ENCODE assay signal across 26 mouse cellular contexts in the genomic region with DNA sequence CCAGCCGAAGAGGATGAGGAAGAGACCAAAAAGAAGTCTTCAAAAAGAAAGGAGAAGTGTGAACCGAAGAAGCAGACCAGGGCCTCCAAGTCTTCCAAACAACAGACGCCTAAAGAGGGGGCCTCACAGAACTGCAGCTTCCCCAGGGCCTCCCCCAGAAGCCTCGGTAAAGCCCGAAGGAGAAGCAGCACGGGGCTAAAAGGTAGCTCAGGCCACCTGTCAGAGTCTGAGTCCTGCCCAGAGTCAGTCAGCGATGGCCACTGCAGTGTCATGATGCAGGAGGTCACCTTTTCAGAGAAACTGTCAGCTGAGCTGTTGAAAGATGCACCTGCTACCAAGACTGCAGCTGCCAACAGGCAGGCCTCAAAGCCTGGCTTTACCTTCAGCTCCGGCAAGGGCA. TPM values are rescaled to one million over a fixed set of nuclear protein-coding genes. Genes with fewer than 3 reads are reported as not detected.
DNase-seq lines count a peak whose midpoint lies in the region; ATAC-seq and TF ChIP-seq lines count a peak whose summit lies in the region.
"Had no signal": no experiment of that assay in that cellular context is flagged by ENCODE, and none has a peak within 500 bp of the region (broad histone marks: within the 10 kb centered on the region; RNA-seq: fewer than 3 reads in every experiment).

No protein-coding gene starts in this region.

- WGBS in midbrain, embryonic 11.5 days, result 90% methylated on average over 8 of the region's 8 CpGs
- 88% methylated on average over 8 of the region's 8 CpGs for WGBS in midbrain, postnatal 0 days

- peak; percentile 70 for TF ChIP-seq EP300 in CH12.LX (IDR thresholded peaks at IDR 0.05; ENCODE audit: low read length)

- H3K4me3 ChIP-seq in midbrain, embryonic 11.5 days (ENCODE audit: low read depth, low read length), result no peak overlapping the region
- no peak overlapping the region for H3K4me3 ChIP-seq in midbrain, postnatal 0 days (ENCODE audit: low read depth, low read length)
- peak overlapping the region in 1 of 3 experiments; percentile 7 for H3K4me3 ChIP-seq in CH12.LX (replicated peaks in 1 of 3; ENCODE audit: low read depth in 2 of 3, low read length in 2 of 3, poor library complexity in 1 of 3)

- H3K27me3 ChIP-seq in midbrain, embryonic 11.5 days (ENCODE audit: control insufficient read depth, insufficient read depth, low read length), result no peaks in the 10 kb centered on the region
- no peaks in the 10 kb centered on the region for H3K27me3 ChIP-seq in midbrain, postnatal 0 days (ENCODE audit: insufficient read depth, low read length)
- H3K27me3 ChIP-seq in CH12.LX (replicated peaks), result no peaks in the 10 kb centered on the region
- H3K27me3 ChIP-seq: Patski had no signal

- dilution Hi-C loops in CH12.LX (cut with MboI; ENCODE audit: extremely low pct_ligation_motif_present, extremely low pct_unique_long_range_greater_than_20kb, low sequenced_read_pairs), result no loop called here

- no peak overlapping the region for H3K4me2 ChIP-seq in midbrain, embryonic 11.5 days
- no peak overlapping the region for H3K4me2 ChIP-seq in midbrain, postnatal 0 days (ENCODE audit: low read depth, low read length, poor library complexity, severe bottlenecking)
- H3K4me2 ChIP-seq in CH12.LX (ENCODE audit: insufficient read depth, low read depth, poor library complexity, severe bottlenecking), result peak overlapping the region; percentile 70

- TF ChIP-seq POLR2A in CH12.LX (IDR thresholded peaks at IDR 0.05; ENCODE audit: low read depth, low read length), result no peak

- TF ChIP-seq RAD21 in CH12.LX (IDR thresholded peaks at IDR 0.05; ENCODE audit: low read depth, low read length), result no peak

- H3K9me3 ChIP-seq in midbrain, embryonic 11.5 days (ENCODE audit: control insufficient read depth, low read length), result no peaks in the 10 kb centered on the region
- H3K9me3 ChIP-seq in midbrain, postnatal 0 days (ENCODE audit: low read length), result no peaks in the 10 kb centered on the region
- H3K9me3 ChIP-seq in CH12.LX (replicated peaks; ENCODE audit: low read length), result no peaks in the 10 kb centered on the region
- H3K9me3 ChIP-seq: G1E had no signal

- H3K79me2 ChIP-seq in CH12.LX (replicated peaks; ENCODE audit: control insufficient read depth, extremely low read depth, insufficient read depth, poor library complexity, severe bottlenecking), result peaks cover 2% of the 10 kb centered on the region; the same call in 1 of the 2 replicates

- no peak for TF ChIP-seq CTCF in midbrain, postnatal 0 days (IDR thresholded peaks at IDR 0.05)
- no peak for TF ChIP-seq CTCF in CH12.LX (conservative IDR thresholded peaks at IDR 0.05 in 1 of 2, IDR thresholded peaks at IDR 0.05 in 1 of 2; ENCODE audit: low read depth in 2 of 2, low read length in 2 of 2)

- in situ Hi-C loops in CH12.LX (cut with MboI; ENCODE audit: low pct_ligation_motif_present, low pct_unique_long_range_greater_than_20kb, low sequenced_read_pairs), result loop anchor here (10.0 kb wide), 1 partner anchor 53 kb away; no protein-coding TSS in a partner anchor

- no peak overlapping the region for H3K9ac ChIP-seq in midbrain, embryonic 11.5 days (ENCODE audit: low read length)
- no peak overlapping the region for H3K9ac ChIP-seq in midbrain, postnatal 0 days (replicated peaks; ENCODE audit: low read length, poor library complexity, severe bottlenecking)
- H3K9ac ChIP-seq in CH12.LX (ENCODE audit: insufficient read depth, low read depth), result peak overlapping the region; percentile 20

- H3K27ac ChIP-seq in midbrain, embryonic 11.5 days (ENCODE audit: low read depth, low read length), result no peak overlapping the region
- no peak overlapping the region for H3K27ac ChIP-seq in midbrain, postnatal 0 days (ENCODE audit: low read depth, low read length)
- peak overlapping the region; percentile 65 for H3K27ac ChIP-seq in CH12.LX (ENCODE audit: insufficient read depth, low read depth)

- no peak for ATAC-seq in midbrain, embryonic 11.5 days (ENCODE audit: low FRiP score)
- ATAC-seq in midbrain, postnatal 0 days (ENCODE audit: low FRiP score), result no peak
- ATAC-seq: activated CD4-positive, CD25-positive, alpha-beta regulatory T cell, adult 4 months; CD4-positive, CD25-positive, alpha-beta regulatory T cell, adult 4 months; Patski had no signal

- H3K4me1 ChIP-seq in midbrain, embryonic 11.5 days (ENCODE audit: control insufficient read depth, insufficient read depth, low read length), result no peaks in the 10 kb centered on the region
- H3K4me1 ChIP-seq in midbrain, postnatal 0 days (ENCODE audit: insufficient read depth, low read length), result no peaks in the 10 kb centered on the region
- H3K4me1 ChIP-seq in CH12.LX (ENCODE audit: control insufficient read depth in 1 of 2, insufficient read depth in 2 of 2), result peaks cover 8 to 51% of the 10 kb centered on the region in 2 experiments

- peak; percentile 10 for DNase-seq in midbrain, embryonic 11.5 days (ENCODE audit: low spot score, missing footprints)
- DNase-seq in midbrain, postnatal 0 days (ENCODE audit: low spot score), result no peak
- DNase-seq in A20 (ENCODE audit: low read depth, low spot score), result peak; percentile 73
- peak; percentile 57 for DNase-seq in CH12.LX (ENCODE audit: extremely low read depth)
- DNase-seq in cerebellum, postnatal 14 days, result no peak
- DNase-seq in right cerebral cortex, postnatal 36 days (ENCODE audit: low spot score in 2 of 2), result no peak
- DNase-seq: adrenal gland, adult 2 months; adrenal gland, adult 8-10 months; adrenal gland, postnatal 10 days; adrenal gland, postnatal 14 days; adrenal gland, postnatal 25 days; adrenal gland, postnatal 36 days; B cell, adult 2 months; cerebellum, adult 11 months; cerebellum, adult 11-12 months; cerebellum, adult 18-20 months; cerebellum, adult 2 months; cerebellum, adult 8-10 months had no signal

- H3K36me3 ChIP-seq in midbrain, embryonic 11.5 days (ENCODE audit: control insufficient read depth, insufficient read depth, low read length), result peaks cover 9% of the 10 kb centered on the region; the same call in 1 of the 2 replicates
- H3K36me3 ChIP-seq in midbrain, postnatal 0 days (ENCODE audit: insufficient read depth, low read length), result peaks cover 25% of the 10 kb centered on the region
- peaks cover 17 to 59% of the 10 kb centered on the region in 2 experiments for H3K36me3 ChIP-seq in CH12.LX (replicated peaks in 1 of 2; ENCODE audit: control insufficient read depth in 1 of 2, insufficient read depth in 1 of 2, low read length in 1 of 2)

TF ChIP-seq in CH12.LX, 34 proteins besides CTCF, POLR2A, EP300 and RAD21 (continues in another document):
- TF ChIP-seq JUND (conservative IDR thresholded peaks at IDR 0.05; ENCODE audit: low read depth, low read length) (no peak), GABPA (IDR thresholded peaks at IDR 0.05; ENCODE audit: insufficient replicate concordance, low read depth, low read length) (no peak), KAT2A (IDR thresholded peaks at IDR 0.05; ENCODE audit: insufficient replicate concordance, low read length) (no peak), ZMIZ1 (IDR thresholded peaks at IDR 0.05; ENCODE audit: low read depth, low read length) (no peak), ZC3H11A (IDR thresholded peaks at IDR 0.05; ENCODE audit: low read depth, low read length) (no peak), MXI1 (IDR thresholded peaks at IDR 0.05; ENCODE audit: low read depth, low read length) (peak; percentile 57; the same call in 1 of the 2 replicates), RCOR1 (conservative IDR thresholded peaks at IDR 0.05; ENCODE audit: low read depth, low read length) (peak; percentile 87; the same call in 1 of the 2 replicates), TCF12 (IDR thresholded peaks at IDR 0.05; ENCODE audit: low read depth, low read length) (peak; percentile 79), CHD2 (IDR thresholded peaks at IDR 0.05; ENCODE audit: low read length) (0 out of 2 replicates have a peak, but pooled peaks have one; percentile 26), SIN3A (IDR thresholded peaks at IDR 0.05; ENCODE audit: low read length) (peak; percentile 58), E2F4 (IDR thresholded peaks at IDR 0.05; ENCODE audit: insufficient replicate concordance, low read depth, low read length) (no peak), POLR2AphosphoS2 (IDR thresholded peaks at IDR 0.05; ENCODE audit: low read depth, low read length) (no peak), ELF1 (IDR thresholded peaks at IDR 0.05; ENCODE audit: low read depth, low read length) (no peak; the same call in 1 of the 2 replicates), UBTF (IDR thresholded peaks at IDR 0.05; ENCODE audit: low read depth, low read length) (peak; percentile 93), IRF4 (IDR thresholded peaks at IDR 0.05; ENCODE audit: low read depth, low read length) (peak; percentile 75)

RNA-seq across cellular contexts. Expression of gene Coil, which starts 11.3 kb away (rescaled TPM):
- polyA plus RNA-seq in midbrain, embryonic 11.5 days (2014; fragmentation: Nextera tagmentation; extraction: Ambion mirVana), result 24.2 and 24.5 TPM in 2 replicates
- 35.1 and 44.2 TPM in 2 replicates for total RNA-seq in midbrain, postnatal 0 days (2014; rRNA removed)
- 26.9 and 28.8 TPM in 2 replicates for polyA plus RNA-seq in midbrain, postnatal 0 days (2015; fragmentation: Nextera tagmentation; extraction: Ambion mirVana)
- 28.5 and 33.0 TPM in 2 replicates for total RNA-seq in CH12.LX (2012; rRNA removed)
- 37.4 and 41.3 TPM in 2 replicates for total RNA-seq in CH12.LX (2014; rRNA removed)
- 35.2 and 35.4 TPM in 2 replicates for polyA plus RNA-seq in CH12.LX (2012; ENCODE audit: insufficient read length, low read depth)

RNA-seq across cellular contexts. Expression of gene Elobl, which starts 14.6 kb away (rescaled TPM):
- polyA plus RNA-seq in midbrain, embryonic 11.5 days (2014; fragmentation: Nextera tagmentation; extraction: Ambion mirVana), result not detected in 2 replicates
- 0.44 TPM in 1 of 2 replicates, not detected in the other for total RNA-seq in midbrain, postnatal 0 days (2014; rRNA removed)
- polyA plus RNA-seq in midbrain, postnatal 0 days (2015; fragmentation: Nextera tagmentation; extraction: Ambion mirVana), result not detected in 2 replicates
- not detected in 2 replicates for total RNA-seq in CH12.LX (2012; rRNA removed)
- not detected in 2 replicates for total RNA-seq in CH12.LX (2014; rRNA removed)
- polyA plus RNA-seq in CH12.LX (2012; ENCODE audit: insufficient read length, low read depth), result not detected in 2 replicates
- total RNA-seq: adrenal gland, adult 18-20 months; adrenal gland, adult 2 months; adrenal gland, adult 8-10 months; adrenal gland, postnatal 10 days; adrenal gland, postnatal 14 days; adrenal gland, postnatal 25 days; adrenal gland, postnatal 36 days; adrenal gland, postnatal 4 days; G1E had no signal
- polyA plus RNA-seq: activated CD4-positive, CD25-positive, alpha-beta regulatory T cell, adult 4 months; brain, embryonic 14.5 days; C2C12; CD4-positive, CD25-positive, alpha-beta regulatory T cell, adult 4 months; cerebellum, adult 2 months; G1E had no signal

RNA-seq across cellular contexts. Expression of gene Trim25, which starts 17.8 kb away (rescaled TPM):
- 2.9 TPM in 2 replicates for polyA plus RNA-seq in midbrain, embryonic 11.5 days (2014; fragmentation: Nextera tagmentation; extraction: Ambion mirVana)
- 2.0 and 2.9 TPM in 2 replicates for total RNA-seq in midbrain, postnatal 0 days (2014; rRNA removed)
- polyA plus RNA-seq in midbrain, postnatal 0 days (2015; fragmentation: Nextera tagmentation; extraction: Ambion mirVana), result 4.3 and 4.5 TPM in 2 replicates
- total RNA-seq in CH12.LX (2012; rRNA removed) (19.5 and 20.1 TPM in 2 replicates), CH12.LX (2014; rRNA removed) (5.1 and 6.1 TPM in 2 replicates)
- polyA plus RNA-seq in CH12.LX (2012; ENCODE audit: insufficient read length, low read depth), result 41.2 and 48.3 TPM in 2 replicates

RNA-seq across cellular contexts. Expression of gene Scpep1, which starts 26.1 kb away (rescaled TPM):
- 74.2 and 76.7 TPM in 2 replicates for polyA plus RNA-seq in midbrain, embryonic 11.5 days (2014; fragmentation: Nextera tagmentation; extraction: Ambion mirVana)
- 32.4 and 37.1 TPM in 2 replicates for total RNA-seq in midbrain, postnatal 0 days (2014; rRNA removed)
- 27.2 and 29.2 TPM in 2 replicates for polyA plus RNA-seq in midbrain, postnatal 0 days (2015; fragmentation: Nextera tagmentation; extraction: Ambion mirVana)
- total RNA-seq in CH12.LX (2012; rRNA removed) (98.9 and 121 TPM in 2 replicates), CH12.LX (2014; rRNA removed) (84.5 and 101 TPM in 2 replicates)
- 202 and 210 TPM in 2 replicates for polyA plus RNA-seq in CH12.LX (2012; ENCODE audit: insufficient read length, low read depth)

Comparison
In these comparisons a context has a peak if more than half of its experiments do, and no peak if none do; other contexts are left out.
1. DNase-seq: peak in midbrain, embryonic 11.5 days (single experiment), A20 (single experiment) and CH12.LX (single experiment); none in midbrain, postnatal 0 days (single experiment), cerebellum, postnatal 14 days (0 of 2) and right cerebral cortex, postnatal 36 days (0 of 2).